Mouse (Mus musculus) heart, adult 9 months (tissue): ENCODE measurements at regions not wholly inside any gene's neighbourhood (a gene's known extent, or its start where the extent isn't known, plus 50 kb on each side); places are given as distances from the start of the nearest gene placed in this dataset.

Source experiments
- DNase-seq, 2 experiments: peaks; one replicate each; pipeline ENCODE4 v3.0.0; 2022; ENCODE audit warnings: low spot score in 2 of 2

DNA sequence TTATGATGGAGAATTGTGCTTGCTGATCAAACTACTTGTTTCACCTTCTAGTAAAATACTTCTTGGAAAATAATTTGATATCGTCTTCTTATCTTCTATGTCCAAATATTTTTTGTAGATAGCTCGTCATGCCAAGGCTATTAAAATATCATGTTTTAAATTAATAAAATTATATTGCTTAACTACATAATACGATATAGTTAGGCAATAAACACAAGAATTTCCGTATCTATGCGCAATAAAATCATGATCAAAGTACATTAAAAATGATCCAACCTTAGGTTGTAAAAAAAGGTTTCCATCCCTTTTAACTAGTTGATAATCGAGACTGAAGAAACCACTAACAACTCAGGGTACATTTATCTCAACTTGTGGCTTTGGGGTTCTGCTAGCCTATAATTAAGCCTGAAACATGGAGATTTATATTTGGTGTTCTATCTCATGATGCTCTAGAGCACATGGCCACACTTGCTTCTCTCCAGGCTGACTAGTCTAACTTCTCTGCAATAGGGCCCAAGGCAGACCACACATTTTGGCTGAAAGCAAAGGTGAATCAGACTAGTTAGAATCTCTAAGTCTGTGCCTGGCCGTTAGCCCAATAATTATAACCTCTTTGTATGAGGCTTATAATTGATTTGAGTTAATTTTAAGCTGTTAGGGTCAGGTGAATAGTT is 314.5 kb downstream of the Plod2 start:
- DNase-seq, result no peak

- DNase-seq, result no peak
Measured at GRCm38 (mm10) chr9:92865822-92866221, 323.8 kb downstream of the Plod2 start.

- peak in 1 of 2 experiments; percentile 12 for DNase-seq
Measured at GRCm38 (mm10) chr9:92878589-92878988, 336.6 kb downstream of the Plod2 start.

DNA sequence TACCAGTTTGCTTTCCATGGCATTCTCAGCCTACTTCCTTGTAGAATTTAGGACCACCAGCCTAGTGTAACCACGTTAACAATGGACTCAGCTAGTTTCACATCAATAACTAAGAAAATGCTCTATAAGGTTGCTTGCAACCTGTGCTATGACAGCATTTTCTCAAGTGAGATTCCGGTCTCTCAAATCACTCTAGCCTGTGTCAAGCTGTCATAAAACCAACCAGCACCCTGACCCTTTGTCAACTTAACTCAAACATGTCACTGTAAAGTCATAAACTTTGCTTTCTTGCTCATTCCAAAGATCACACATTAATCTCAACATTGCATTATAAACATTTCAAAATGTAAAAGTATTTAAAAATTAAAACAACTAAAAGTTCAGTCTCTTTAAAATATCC is 337.8 kb downstream of the Plod2 start:
- no peak for DNase-seq

- DNase-seq, result no peak
Measured at GRCm38 (mm10) chr9:92882251-92882832, 340.3 kb downstream of the Plod2 start.

DNA sequence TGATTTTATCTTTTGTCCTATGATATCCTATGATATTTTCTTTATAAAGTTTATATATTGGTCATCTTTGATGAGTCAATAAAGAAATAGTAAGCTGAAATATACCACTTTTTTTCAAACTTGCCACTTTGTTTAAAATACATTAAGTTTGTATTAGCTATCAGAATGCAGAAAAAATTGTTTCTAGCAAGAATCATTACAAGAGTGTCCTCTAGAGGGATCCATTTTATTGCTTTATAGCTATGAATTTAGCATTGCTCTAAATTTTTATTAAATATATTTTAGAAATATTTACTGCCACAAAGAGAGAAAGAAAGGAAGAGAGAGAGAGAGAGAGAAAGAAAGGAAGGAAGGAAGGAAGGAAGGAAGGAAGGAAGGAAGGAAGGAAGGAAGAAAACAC is 348.0 kb downstream of the Plod2 start:
- no peak for DNase-seq

DNA sequence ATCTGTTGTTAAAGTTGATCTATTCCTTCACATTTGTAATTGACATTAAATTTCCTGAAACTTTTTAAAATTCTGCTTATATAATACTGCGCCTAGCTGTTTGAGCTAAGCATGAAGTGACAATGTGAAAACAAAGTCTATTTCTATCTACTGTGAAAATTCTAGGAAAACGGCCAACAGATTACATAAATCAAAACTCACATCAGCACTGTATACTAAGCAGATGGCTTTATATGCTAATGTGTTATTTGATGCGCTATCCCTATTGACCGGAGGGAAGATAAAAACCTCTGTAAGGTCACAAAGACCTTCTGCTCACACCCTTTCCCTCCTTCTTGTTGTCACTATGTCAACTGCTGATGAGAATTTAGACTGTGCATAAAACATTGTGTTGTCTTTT is 357.7 kb downstream of the Plod2 start:
- DNase-seq, result no peak

- DNase-seq, result no peak
Measured at GRCm38 (mm10) chr9:92907102-92907501, 365.1 kb downstream of the Plod2 start.

GRCm38 (mm10) chr9:92919396-92919795 is 377.4 kb downstream of the Plod2 start:
- DNase-seq, result no peak

DNA sequence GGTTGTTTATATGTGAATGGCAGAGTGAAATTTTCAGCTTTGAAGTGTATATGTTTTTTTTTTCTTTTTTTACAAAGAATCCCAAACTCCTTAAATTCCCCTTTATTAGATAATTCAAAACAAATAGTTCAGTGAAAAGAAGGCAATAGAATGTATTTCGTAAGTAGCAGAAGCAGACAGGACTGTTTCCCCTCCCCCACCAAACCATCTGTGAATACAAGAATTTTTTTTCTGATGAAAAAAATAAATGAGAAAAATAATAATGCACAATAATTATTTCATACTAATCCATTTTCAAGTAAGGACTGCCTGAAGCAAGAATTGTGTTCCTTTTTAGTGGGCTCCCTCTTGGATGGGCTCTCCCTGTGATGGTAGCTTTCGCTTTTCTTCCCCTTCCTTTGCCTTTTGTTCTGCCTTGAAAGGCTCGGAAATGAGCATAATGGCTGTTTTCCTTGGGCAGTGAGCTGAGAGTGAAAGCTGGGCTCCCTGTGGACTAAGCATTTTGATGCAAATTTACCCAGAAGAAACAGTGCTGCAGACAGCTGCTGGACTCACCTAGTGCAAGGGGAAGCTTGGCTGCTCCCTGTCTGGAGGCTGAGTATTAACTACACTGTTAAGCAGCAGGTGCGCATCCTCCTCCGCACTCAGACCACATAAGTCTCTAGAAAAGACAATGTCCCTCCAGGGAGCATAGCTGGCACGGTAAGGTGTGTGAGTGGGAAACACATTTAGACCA is 388.4 kb downstream of the Plod2 start:
- no peak for DNase-seq

DNA sequence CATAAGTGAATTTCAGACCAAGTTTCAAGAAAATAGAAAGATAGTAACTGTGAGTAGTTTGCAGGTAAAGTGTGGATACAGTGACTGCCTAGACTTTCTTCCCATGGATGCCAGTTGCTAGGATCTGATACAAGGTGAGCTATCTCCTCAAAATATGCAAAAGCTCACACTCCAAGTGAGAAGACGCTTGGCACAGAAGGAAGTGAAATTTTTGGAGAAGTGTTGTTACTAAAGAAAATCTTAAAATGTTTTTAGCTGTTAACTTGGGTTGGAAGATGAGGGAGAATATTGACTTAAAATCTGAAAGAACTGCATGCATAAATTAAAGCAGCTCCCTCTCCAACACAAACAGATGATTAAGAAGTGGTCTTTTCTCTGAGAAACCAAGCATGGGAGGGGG is 395.8 kb downstream of the Plod2 start:
- no peak for DNase-seq

- no peak for DNase-seq
Measured at GRCm38 (mm10) chr9:92950092-92950491, 408.1 kb downstream of the Plod2 start.

- DNase-seq, result no peak
Measured at GRCm38 (mm10) chr9:92963275-92963674, 421.3 kb downstream of the Plod2 start.

GRCm38 (mm10) chr9:92991759-92992158 is 449.7 kb downstream of the Plod2 start:
- no peak for DNase-seq

DNA sequence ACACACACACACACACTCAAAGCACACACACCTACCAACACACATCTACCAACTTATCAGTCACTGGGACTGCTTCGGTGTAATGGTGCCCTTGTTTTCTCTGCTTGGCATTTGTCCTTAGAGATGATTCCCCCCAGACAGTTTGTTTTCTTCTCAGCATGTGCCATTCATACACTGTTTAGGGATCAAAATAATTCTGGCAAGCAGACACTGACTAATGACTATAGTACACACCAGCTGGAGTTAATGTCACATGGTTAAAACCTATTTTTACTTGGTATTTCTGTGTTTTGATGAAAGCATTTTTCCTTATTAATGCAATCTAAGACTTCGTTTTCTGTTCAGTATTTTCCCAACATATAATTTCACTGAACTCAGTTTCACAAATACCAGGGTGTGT is 454.1 kb downstream of the Plod2 start:
- DNase-seq, result no peak

- no peak for DNase-seq
Measured at GRCm38 (mm10) chr9:93005182-93005953, 463.3 kb downstream of the Plod2 start.

- DNase-seq, result no peak
Measured at GRCm38 (mm10) chr9:93008511-93009302, 466.7 kb downstream of the Plod2 start.

DNA sequence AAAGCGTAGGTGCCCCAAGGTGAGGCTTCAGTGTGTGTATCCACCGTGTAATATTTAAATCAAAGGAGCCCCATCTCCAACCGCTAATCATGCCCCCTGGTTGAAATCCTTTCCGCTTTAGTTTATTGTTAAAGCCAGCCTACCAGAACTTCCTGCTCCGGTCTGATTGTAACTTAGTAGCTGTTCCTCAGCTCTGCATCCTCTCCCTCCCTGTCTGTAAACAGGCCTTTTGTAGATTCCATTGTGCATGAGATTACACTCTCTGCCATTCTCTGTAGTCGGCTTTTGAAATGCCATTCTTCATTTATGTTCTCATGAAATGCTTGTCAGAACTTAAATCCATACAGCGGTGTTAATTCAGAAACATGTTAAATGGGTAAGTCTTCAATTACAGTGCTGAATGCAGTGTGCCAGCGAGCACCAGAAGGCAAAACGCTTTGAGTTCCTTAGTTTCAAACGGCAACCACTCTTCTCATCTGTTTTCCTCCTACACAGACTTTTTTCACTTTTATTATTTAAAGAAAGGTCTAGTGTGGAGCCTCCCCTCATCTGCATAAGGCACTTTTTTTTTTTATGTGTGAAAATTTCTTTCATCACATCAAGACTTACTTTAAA is 502.4 kb downstream of the Plod2 start:
- DNase-seq, result no peak

- DNase-seq, result no peak
Measured at GRCm38 (mm10) chr9:93072140-93072539, 530.1 kb downstream of the Plod2 start.

GRCm38 (mm10) chr9:93083114-93083513 is 541.1 kb downstream of the Plod2 start:
- no peak for DNase-seq

DNA sequence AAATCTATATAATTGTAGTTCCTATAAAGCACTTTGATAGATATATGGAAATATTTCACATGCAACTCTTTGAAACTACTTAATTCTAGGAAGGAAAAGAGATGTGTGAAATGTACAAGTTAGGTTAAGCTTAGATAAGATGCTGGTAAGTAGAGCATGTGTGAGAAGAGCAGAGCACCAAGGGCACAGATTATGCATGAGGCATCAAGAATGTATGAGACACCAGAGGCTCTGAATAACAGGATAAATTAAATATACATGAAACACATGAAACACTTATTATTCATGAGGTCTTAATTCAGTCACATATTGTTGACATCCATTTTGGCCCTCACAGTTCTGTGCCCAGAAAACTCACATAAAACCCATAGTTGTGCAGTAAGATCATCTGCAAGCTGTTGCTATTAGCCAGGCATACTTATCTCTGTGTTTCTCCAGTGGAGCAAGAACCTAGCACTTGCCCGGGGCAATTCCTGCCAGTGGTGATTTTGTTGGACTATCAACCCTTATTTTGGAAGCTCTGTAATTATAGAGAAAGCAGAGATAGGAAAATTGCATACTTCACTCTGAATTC is 556.1 kb downstream of the Plod2 start:
- no peak for DNase-seq
